Mouse (Mus musculus) ES-Bruce4 (cell line): ENCODE measurements around the gene Sass6. TPM values are rescaled to one million over a fixed set of nuclear protein-coding genes. Genes with fewer than 3 reads are reported as not detected.

Source experiments
- H3K27ac ChIP-seq: 2 replicates; pipeline ENCODE4 v1.5.1; 2012; ENCODE audit warnings: low read length, inconsistent platforms; ENCODE audit not compliant: insufficient read depth
- H3K27me3 ChIP-seq: 2 replicates; pipeline ENCODE4 v1.6.1; 2012; ENCODE audit warnings: mild to moderate bottlenecking, low read length, inconsistent platforms; ENCODE audit not compliant: control insufficient read depth, poor library complexity, insufficient read depth, severe bottlenecking
- H3K36me3 ChIP-seq: 2 replicates; pipeline ENCODE4 v1.6.1; 2012; ENCODE audit warnings: inconsistent platforms, mild to moderate bottlenecking, low read length, moderate library complexity; ENCODE audit not compliant: control insufficient read depth, poor library complexity, insufficient read depth, severe bottlenecking
- H3K4me1 ChIP-seq: one replicate; pipeline ENCODE4 v1.8.1; 2011; ENCODE audit warnings: low read length; ENCODE audit not compliant: control insufficient read depth, insufficient read depth
- H3K4me3 ChIP-seq: 2 replicates; pipeline ENCODE4 v1.5.1; 2011; ENCODE audit warnings: low read depth, mild to moderate bottlenecking, low read length
- H3K9ac ChIP-seq: 2 replicates; pipeline ENCODE4 v1.6.1; 2012; ENCODE audit warnings: low read depth, mild to moderate bottlenecking, inconsistent platforms; ENCODE audit not compliant: poor library complexity, severe bottlenecking
- H3K9me3 ChIP-seq: replicated peaks from 2 replicates; pipeline ENCODE4 v1.6.1; 2012; ENCODE audit warnings: mild to moderate bottlenecking, low read length, inconsistent platforms; ENCODE audit not compliant: control insufficient read depth, poor library complexity, insufficient read depth, severe bottlenecking
- CTCF ChIP-seq: IDR thresholded peaks from one replicate; pipeline ENCODE4 v1.8.1; 2011; ENCODE audit warnings: low read depth, low read length
- EP300 ChIP-seq: IDR thresholded peaks from 2 replicates; pipeline ENCODE4 v1.6.1; 2011; ENCODE audit warnings: low read depth, low read length; ENCODE audit not compliant: insufficient read depth
- POLR2A ChIP-seq: IDR thresholded peaks from one replicate; pipeline ENCODE4 v1.8.1; 2011; ENCODE audit warnings: low read length; ENCODE audit not compliant: insufficient read depth
- polyA plus RNA-seq: library from polyadenylated mRNA; stranded (reverse); fragments of >200 nt; gene quantifications from 2 replicates; pipeline ENCODE4 v1.2.4, GENCODE M21; 2011; ENCODE audit warnings: low read depth; ENCODE audit not compliant: missing spikeins, insufficient read depth, insufficient read length

Sass6 gene
- polyA plus RNA-seq, 1 experiment, result 23.4 TPM

- Histone ChIP-seq H3K9me3 (no peaks in the 10 kb centered on the region), H3K27ac (no peak overlapping the region), H3K4me3 (no peak overlapping the region), H3K36me3 (peaks cover 51% of the 10 kb centered on the region), H3K9ac (no peak overlapping the region), H3K27me3 (no peaks in the 10 kb centered on the region), H3K4me1 (no peaks in the 10 kb centered on the region)
- TF ChIP-seq CTCF (no peak), POLR2A (no peak), EP300 (no peak)
Observed at GRCm38 (mm10) chr3:116637693-116638476, 43.1 kb downstream of the Sass6 start.

- no peak overlapping the region for H3K4me3 ChIP-seq
- peaks cover 48% of the 10 kb centered on the region for H3K36me3 ChIP-seq
- TF ChIP-seq POLR2A, result no peak
- no peak for TF ChIP-seq CTCF
- no peak for TF ChIP-seq EP300
- H3K27ac ChIP-seq, result no peak overlapping the region
- no peak overlapping the region for H3K9ac ChIP-seq
- no peaks in the 10 kb centered on the region for H3K9me3 ChIP-seq
- no peaks in the 10 kb centered on the region for H3K4me1 ChIP-seq
- H3K27me3 ChIP-seq, result no peaks in the 10 kb centered on the region
Observed at GRCm38 (mm10) chr3:116638572-116638971, 43.8 kb downstream of the Sass6 start.

- H3K27me3 ChIP-seq, result no peaks in the 10 kb centered on the region
- H3K9me3 ChIP-seq, result no peaks in the 10 kb centered on the region
- H3K36me3 ChIP-seq, result peaks cover 43% of the 10 kb centered on the region
- no peaks in the 10 kb centered on the region for H3K4me1 ChIP-seq
- no peak overlapping the region for H3K9ac ChIP-seq
- TF ChIP-seq POLR2A (no peak), EP300 (no peak), CTCF (no peak)
- no peak overlapping the region for H3K4me3 ChIP-seq
- H3K27ac ChIP-seq, result no peak overlapping the region
Observed at GRCm38 (mm10) chr3:116640024-116640423, 45.2 kb downstream of the Sass6 start.

- H3K4me1 ChIP-seq, result no peaks in the 10 kb centered on the region
- no peaks in the 10 kb centered on the region for H3K27me3 ChIP-seq
- H3K9me3 ChIP-seq, result no peaks in the 10 kb centered on the region
- no peak for TF ChIP-seq EP300
- no peak for TF ChIP-seq CTCF
- no peak for TF ChIP-seq POLR2A
- no peak overlapping the region for H3K9ac ChIP-seq
- peaks cover 51% of the 10 kb centered on the region for H3K36me3 ChIP-seq
- no peak overlapping the region for H3K27ac ChIP-seq
- H3K4me3 ChIP-seq, result no peak overlapping the region
Observed at GRCm38 (mm10) chr3:116641811-116642371, 47.1 kb downstream of the Sass6 start.

- H3K9me3 ChIP-seq, result no peaks in the 10 kb centered on the region
- no peak overlapping the region for H3K4me3 ChIP-seq
- no peak overlapping the region for H3K27ac ChIP-seq
- H3K4me1 ChIP-seq, result no peaks in the 10 kb centered on the region
- no peaks in the 10 kb centered on the region for H3K27me3 ChIP-seq
- peaks cover 47% of the 10 kb centered on the region for H3K36me3 ChIP-seq
- H3K9ac ChIP-seq, result no peak overlapping the region
- TF ChIP-seq CTCF (no peak), EP300 (no peak), POLR2A (no peak)
Observed at GRCm38 (mm10) chr3:116642373-116642772, 47.6 kb downstream of the Sass6 start.

GRCm38 (mm10) chr3:116646387-116646786, 51.6 kb downstream of the Sass6 start:
- Histone ChIP-seq H3K27ac (no peak overlapping the region), H3K9me3 (no peaks in the 10 kb centered on the region), H3K4me3 (no peak overlapping the region), H3K9ac (no peak overlapping the region), H3K36me3 (peaks cover 25% of the 10 kb centered on the region), H3K4me1 (peaks cover 2% of the 10 kb centered on the region), H3K27me3 (no peaks in the 10 kb centered on the region)
- TF ChIP-seq CTCF (no peak), POLR2A (no peak)
